Mouse (Mus musculus) MEL (cell line): ENCODE data around the gene Gm10037.

Experiments
- CTCF ChIP-seq, 3 experiments: IDR thresholded peaks in 2 of 3; conservative IDR thresholded peaks in 1 of 3; 2 replicates each; pipeline ENCODE4 v1.5.1; 2011 to 2012; ENCODE audit warnings: low read length in 3 of 3, low read depth in 2 of 3, mild to moderate bottlenecking in 2 of 3, improper control_type of control experiment in 1 of 3, inconsistent platforms in 1 of 3, mixed read lengths in 1 of 3, moderate library complexity in 1 of 3; ENCODE audit not compliant: control insufficient read depth in 1 of 3, insufficient read depth in 1 of 3, poor library complexity in 1 of 3, severe bottlenecking in 1 of 3
- EP300 ChIP-seq, 2 experiments: IDR thresholded peaks; 2 replicates each; pipeline ENCODE4 v1.6.1; 2011; ENCODE audit warnings: improper control_type of control experiment in 2 of 2, low read length in 2 of 2, low read depth in 1 of 2, mild to moderate bottlenecking in 1 of 2
- MAFK ChIP-seq: IDR thresholded peaks from 2 replicates; pipeline ENCODE4 v1.6.1; 2011; ENCODE audit warnings: low read depth, mild to moderate bottlenecking, low read length, improper control_type of control experiment, borderline replicate concordance
- MAX ChIP-seq: IDR thresholded peaks from 2 replicates; pipeline ENCODE4 v1.6.1; 2011; ENCODE audit warnings: low read length, improper control_type of control experiment
- MXI1 ChIP-seq: IDR thresholded peaks from 2 replicates; pipeline ENCODE4 v1.6.1; 2011; ENCODE audit warnings: mild to moderate bottlenecking, low read depth, low read length, improper control_type of control experiment
- MYC ChIP-seq: IDR thresholded peaks from 2 replicates; pipeline ENCODE4 v1.6.1; 2011; ENCODE audit warnings: low read depth, mild to moderate bottlenecking, low read length, improper control_type of control experiment, moderate library complexity
- POLR2A ChIP-seq, 2 experiments: IDR thresholded peaks; 2 replicates each; pipeline ENCODE4 v1.6.1; 2011 to 2012; ENCODE audit warnings: low read length in 2 of 2, mild to moderate bottlenecking in 2 of 2, control low read depth in 1 of 2, improper control_type of control experiment in 1 of 2, low read depth in 1 of 2, moderate library complexity in 1 of 2; ENCODE audit not compliant: control insufficient read depth in 1 of 2, insufficient read depth in 1 of 2, poor library complexity in 1 of 2
- POLR2AphosphoS2 ChIP-seq: IDR thresholded peaks from 2 replicates; pipeline ENCODE4 v1.6.1; 2011; ENCODE audit warnings: low read length, improper control_type of control experiment
- RAD21 ChIP-seq: IDR thresholded peaks from 2 replicates; pipeline ENCODE4 v1.6.1; 2011; ENCODE audit warnings: mild to moderate bottlenecking, low read depth, low read length, improper control_type of control experiment
- TAL1 ChIP-seq: IDR thresholded peaks from 2 replicates; pipeline ENCODE4 v1.6.1; 2012; ENCODE audit warnings: mild to moderate bottlenecking, inconsistent platforms, low read length, moderate library complexity, mixed read lengths
- ZMIZ1 ChIP-seq: IDR thresholded peaks from 2 replicates; pipeline ENCODE4 v1.6.1; 2012; ENCODE audit warnings: low read depth, mild to moderate bottlenecking, inconsistent platforms, low read length, improper control_type of control experiment, moderate library complexity
- ZNF384 ChIP-seq: IDR thresholded peaks from 2 replicates; pipeline ENCODE4 v1.6.1; 2012; ENCODE audit warnings: low read depth, mild to moderate bottlenecking, inconsistent platforms, low read length, improper control_type of control experiment

DNA sequence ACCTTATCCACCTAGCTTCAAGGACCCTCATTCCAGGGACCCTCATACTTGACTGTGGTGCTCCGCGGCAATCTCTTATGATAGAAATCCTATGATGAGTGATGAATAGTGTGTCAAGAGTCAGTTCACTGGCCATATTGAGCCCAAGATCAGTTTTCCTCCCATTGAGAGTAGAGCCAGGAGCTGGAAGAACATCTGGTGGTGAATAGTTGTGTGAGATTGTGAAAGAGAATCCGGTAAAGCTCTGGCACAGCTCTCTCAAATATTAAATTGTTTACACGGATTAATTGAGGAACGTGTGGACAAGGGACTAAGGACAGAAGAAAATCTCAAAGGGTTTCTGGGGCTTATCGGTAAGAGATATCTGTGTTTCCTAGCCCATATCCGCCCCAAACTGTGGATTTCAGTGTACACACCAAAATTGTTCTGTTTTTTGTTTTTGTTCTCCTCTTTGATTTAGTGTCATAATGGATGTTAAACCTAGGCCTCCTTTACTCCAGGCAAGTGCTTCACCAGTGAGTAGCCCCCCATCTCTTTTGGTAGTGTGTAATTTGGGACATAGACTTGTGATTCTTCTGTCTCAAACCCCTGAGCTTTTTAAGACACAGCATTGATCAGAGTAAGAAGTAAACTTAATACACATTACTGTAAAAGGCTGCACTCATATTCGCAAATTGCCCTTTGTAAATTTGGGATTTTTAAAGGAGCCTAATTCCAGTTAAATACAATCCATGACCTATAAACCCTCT lies 17.8 kb upstream of the Gm10037 start:
- no peak for TF ChIP-seq MAFK
- TF ChIP-seq POLR2A (IDR thresholded peaks at IDR 0.05; ENCODE audit: control insufficient read depth in 1 of 2, insufficient read depth in 1 of 2, low read depth in 1 of 2, low read length in 2 of 2, poor library complexity in 1 of 2) = no peak
- TF ChIP-seq MAX = no peak
- TF ChIP-seq EP300 (IDR thresholded peaks at IDR 0.05; ENCODE audit: low read depth in 1 of 2, low read length in 2 of 2) = no peak
- TF ChIP-seq MYC = no peak
- TF ChIP-seq MXI1 = no peak
- no peak for TF ChIP-seq TAL1
- no peak for TF ChIP-seq CTCF (IDR thresholded peaks at IDR 0.05 in 2 of 3, conservative IDR thresholded peaks at IDR 0.05 in 1 of 3; ENCODE audit: control insufficient read depth in 1 of 3, insufficient read depth in 1 of 3, low read depth in 2 of 3, low read length in 3 of 3, poor library complexity in 1 of 3, severe bottlenecking in 1 of 3)
- TF ChIP-seq RAD21 = no peak
- TF ChIP-seq POLR2AphosphoS2 = no peak
- no peak for TF ChIP-seq ZMIZ1
- no peak for TF ChIP-seq ZNF384
